Comparison of ENCODE assay signal across 25 mouse cellular contexts in genomic region chr19:11415581-11415980, GRCm38 (mm10). TPM values are rescaled to one million over a fixed set of nuclear protein-coding genes. Genes with fewer than 3 reads are reported as not detected.
"Had no signal": no experiment of that assay in that cellular context is flagged by ENCODE, and none has a peak within 500 bp of the region (broad histone marks: within the 10 kb centered on the region; RNA-seq: fewer than 3 reads in every experiment).

No protein-coding gene starts in this region.

- H3K27ac ChIP-seq: heart, embryonic 10.5 days; hindbrain, embryonic 13.5 days; hindbrain, embryonic 15.5 days; hindbrain, postnatal 0 days; layer of hippocampus, adult 2 months; left cerebral cortex, adult 2 months; limb, embryonic 10.5 days; limb, embryonic 12.5 days had no signal

- H3K27me3 ChIP-seq: heart, embryonic 12.5 days; hindbrain, embryonic 13.5 days; hindbrain, embryonic 15.5 days; limb, embryonic 12.5 days had no signal

- H3K4me3 ChIP-seq: heart, embryonic 10.5 days; heart, embryonic 12.5 days; hindbrain, embryonic 13.5 days; hindbrain, embryonic 15.5 days; layer of hippocampus, adult 2 months; left cerebral cortex, adult 2 months; limb, embryonic 10.5 days; limb, embryonic 12.5 days had no signal

- ATAC-seq: forebrain, postnatal 0 days; hindbrain, postnatal 0 days; intestine, postnatal 0 days had no signal

- H3K9ac ChIP-seq: forebrain, postnatal 0 days; heart, embryonic 12.5 days; hindbrain, embryonic 13.5 days; hindbrain, embryonic 15.5 days; limb, embryonic 12.5 days had no signal

- DNase-seq: forebrain, postnatal 0 days; gastrocnemius, postnatal 14 days; gastrocnemius, postnatal 36 days; heart, adult 18-20 months; heart, postnatal 10 days; heart, postnatal 36 days; kidney, adult 18-20 months; kidney, adult 8-10 months; kidney, postnatal 10 days; kidney, postnatal 25 days; kidney, postnatal 4 days; liver had no signal

- H3K4me1 ChIP-seq: heart, embryonic 10.5 days; heart, embryonic 12.5 days; hindbrain, embryonic 13.5 days; hindbrain, embryonic 15.5 days; limb, embryonic 10.5 days; limb, embryonic 12.5 days had no signal

- H3K9me3 ChIP-seq: heart, embryonic 10.5 days; heart, embryonic 12.5 days; hindbrain, embryonic 13.5 days; hindbrain, embryonic 15.5 days; limb, embryonic 10.5 days; limb, embryonic 12.5 days had no signal

- H3K36me3 ChIP-seq: heart, embryonic 10.5 days; heart, embryonic 12.5 days; hindbrain, embryonic 13.5 days; hindbrain, embryonic 15.5 days; limb, embryonic 10.5 days; limb, embryonic 12.5 days had no signal

- H3K4me2 ChIP-seq: heart, embryonic 12.5 days; hindbrain, embryonic 13.5 days; hindbrain, embryonic 15.5 days; limb, embryonic 12.5 days had no signal

RNA-seq across cellular contexts. Expression of gene Ms4a4c, which starts 11.0 kb away (rescaled TPM):
- polyA plus RNA-seq: heart, embryonic 10.5 days; heart, embryonic 12.5 days; hindbrain, embryonic 11.5 days; hindbrain, embryonic 15.5 days; limb, embryonic 12.5 days had no signal

RNA-seq across cellular contexts. Expression of gene Ms4a4b, which starts 27.8 kb away (rescaled TPM):
- polyA plus RNA-seq: forebrain, postnatal 0 days; heart, embryonic 10.5 days; heart, embryonic 12.5 days; heart, embryonic 14.5 days; hindbrain, embryonic 11.5 days; hindbrain, embryonic 13.5 days; hindbrain, embryonic 15.5 days; hindbrain, postnatal 0 days; kidney, embryonic 14.5 days; limb, embryonic 10.5 days; limb, embryonic 12.5 days had no signal
